Mouse (Mus musculus) intestine, postnatal 0 days (tissue): ENCODE data around the gene Cnot11. TPM values are rescaled to one million over a fixed set of nuclear protein-coding genes. Genes with fewer than 3 reads are reported as not detected.
A peak's percentile ranks its signal among the peaks of the same experiment; 100 is the strongest.

Source experiments
- ATAC-seq: fragments of 200-750 bp; cut with Nextera tagmentation; 2 replicates; pipeline ENCODE4 v1.8.0; 2017; ENCODE audit warnings: mild to moderate bottlenecking, moderate TSS enrichment, moderate library complexity
- H3K27ac ChIP-seq: fragments of 300-500 bp; sonication (generic); 2 replicates; pipeline ENCODE4 v1.5.1; 2014; ENCODE audit warnings: mild to moderate bottlenecking, low read depth, low read length, moderate library complexity
- H3K27me3 ChIP-seq: fragments of 300-500 bp; sonication (generic); replicated peaks from 2 replicates; pipeline ENCODE4 v1.6.1; 2014; ENCODE audit warnings: low read length, mixed read lengths; ENCODE audit not compliant: control insufficient read depth, insufficient read depth
- H3K36me3 ChIP-seq: fragments of 300-500 bp; sonication (generic); 2 replicates; pipeline ENCODE4 v1.6.1; 2014; ENCODE audit warnings: mild to moderate bottlenecking, moderate library complexity; ENCODE audit not compliant: control insufficient read depth, insufficient read depth
- H3K4me1 ChIP-seq: fragments of 300-500 bp; sonication (generic); replicated peaks from 2 replicates; pipeline ENCODE4 v1.6.1; 2014; ENCODE audit warnings: antibody characterized with exemption, low read length, mixed read lengths; ENCODE audit not compliant: control insufficient read depth, insufficient read depth
- H3K4me2 ChIP-seq: fragments of 300-500 bp; sonication (generic); replicated peaks from 2 replicates; pipeline ENCODE4 v1.6.1; 2014; ENCODE audit warnings: low read depth, mild to moderate bottlenecking, moderate library complexity
- H3K4me3 ChIP-seq: fragments of 300-500 bp; sonication (generic); 2 replicates; pipeline ENCODE4 v1.5.1; 2014; ENCODE audit warnings: low read depth, low read length
- H3K9ac ChIP-seq: fragments of 300-500 bp; sonication (generic); 2 replicates; pipeline ENCODE4 v1.6.1; 2014; ENCODE audit warnings: mild to moderate bottlenecking, low read depth, low read length
- H3K9me3 ChIP-seq: fragments of 300-500 bp; sonication (generic); 2 replicates; pipeline ENCODE4 v1.6.1; 2016; ENCODE audit warnings: mixed run types; ENCODE audit not compliant: control insufficient read depth
- CTCF ChIP-seq: sonication (generic); IDR thresholded peaks from 2 replicates; pipeline ENCODE4 v1.5.1; 2016; ENCODE audit warnings: low read depth, mild to moderate bottlenecking, control low read depth, antibody characterized with exemption, moderate library complexity
- WGBS: fragments of 180-500 bp; shearing (Covaris S2); extraction: QIAGEN DNeasy Blood & Tissue Kit; methylation state at CpG from one replicate; pipeline ENCODE4 v1.1.7; 2014; 5-methylcytosine and 5-hydroxymethylcytosine counted together
- polyA plus RNA-seq: library from polyadenylated mRNA; unstranded; fragments of >200 nt; fragmentation: Nextera tagmentation; extraction: Ambion mirVana; gene quantifications from 2 replicates; pipeline ENCODE4 v1.2.1, GENCODE M21; 2015

The Cnot11 gene
- polyA plus RNA-seq, 1 experiment from 2014 or later = 13.5 TPM

GRCm38 (mm10) chr1:39502817-39503633 is 31.8 kb upstream of the Cnot11 start:
- H3K27ac ChIP-seq = no peak overlapping the region
- no peak overlapping the region for H3K4me3 ChIP-seq
- H3K4me1 ChIP-seq = no peaks in the 10 kb centered on the region
- 78% methylated on average over 17 of the region's 17 CpGs for WGBS
- no peak overlapping the region for H3K9ac ChIP-seq
- H3K4me2 ChIP-seq = no peak overlapping the region
- TF ChIP-seq CTCF = no peak
- no peak for ATAC-seq
- H3K9me3 ChIP-seq = no peaks in the 10 kb centered on the region
- H3K36me3 ChIP-seq = no peaks in the 10 kb centered on the region
- no peaks in the 10 kb centered on the region for H3K27me3 ChIP-seq

GRCm38 (mm10) chr1:39504261-39504660 is 30.5 kb upstream of the Cnot11 start:
- peak; percentile 68 for TF ChIP-seq CTCF
- Histone ChIP-seq H3K27me3 (no peaks in the 10 kb centered on the region), H3K4me1 (no peaks in the 10 kb centered on the region), H3K27ac (no peak overlapping the region), H3K4me3 (no peak overlapping the region), H3K9me3 (no peaks in the 10 kb centered on the region), H3K4me2 (no peak overlapping the region), H3K9ac (no peak overlapping the region), H3K36me3 (no peaks in the 10 kb centered on the region)
- WGBS = 17% methylated on average over 1 of the region's 1 CpGs
- ATAC-seq = no peak

- TF ChIP-seq CTCF = no peak
- ATAC-seq = no peak
Measured at GRCm38 (mm10) chr1:39505600-39505999, 29.2 kb upstream of the Cnot11 start.

GRCm38 (mm10) chr1:39511775-39512174 is 23.0 kb upstream of the Cnot11 start:
- Histone ChIP-seq H3K27ac (no peak overlapping the region), H3K4me3 (no peak overlapping the region), H3K4me2 (no peak overlapping the region), H3K27me3 (no peaks in the 10 kb centered on the region), H3K4me1 (no peaks in the 10 kb centered on the region), H3K9me3 (no peaks in the 10 kb centered on the region), H3K9ac (no peak overlapping the region), H3K36me3 (no peaks in the 10 kb centered on the region)
- ATAC-seq = no peak
- 76% methylated on average over 8 of the region's 8 CpGs for WGBS
- no peak for TF ChIP-seq CTCF

More at GRCm38 (mm10) chr1:39505600-39505999, 29.2 kb upstream of the Cnot11 start:
- no peak overlapping the region for H3K9ac ChIP-seq
- no peak overlapping the region for H3K27ac ChIP-seq
- H3K4me1 ChIP-seq = no peaks in the 10 kb centered on the region
- 66% methylated on average over 9 of the region's 9 CpGs for WGBS
- no peak overlapping the region for H3K4me2 ChIP-seq
- no peaks in the 10 kb centered on the region for H3K27me3 ChIP-seq
- H3K36me3 ChIP-seq = no peaks in the 10 kb centered on the region
- H3K4me3 ChIP-seq = no peak overlapping the region
- no peaks in the 10 kb centered on the region for H3K9me3 ChIP-seq

- Histone ChIP-seq H3K4me3 (no peak overlapping the region), H3K9ac (no peak overlapping the region), H3K27me3 (no peaks in the 10 kb centered on the region), H3K27ac (no peak overlapping the region), H3K36me3 (no peaks in the 10 kb centered on the region), H3K9me3 (no peaks in the 10 kb centered on the region), H3K4me2 (no peak overlapping the region), H3K4me1 (no peaks in the 10 kb centered on the region)
- 68% methylated on average over 1 of the region's 1 CpGs for WGBS
- no peak for ATAC-seq
- no peak for TF ChIP-seq CTCF
Measured at GRCm38 (mm10) chr1:39512183-39512582, 22.6 kb upstream of the Cnot11 start.

GRCm38 (mm10) chr1:39515303-39515991 is 19.3 kb upstream of the Cnot11 start:
- H3K27ac ChIP-seq = no peak overlapping the region
- H3K27me3 ChIP-seq = no peaks in the 10 kb centered on the region
- no peak for TF ChIP-seq CTCF
- H3K4me2 ChIP-seq = peak overlapping the region; percentile 30; the same call in 1 of the 2 replicates
- no peaks in the 10 kb centered on the region for H3K4me1 ChIP-seq
- no peaks in the 10 kb centered on the region for H3K9me3 ChIP-seq
- H3K9ac ChIP-seq = no peak overlapping the region
- no peak overlapping the region for H3K4me3 ChIP-seq
- peak; percentile 74 for ATAC-seq
- WGBS = 60% methylated on average over 10 of the region's 10 CpGs
- H3K36me3 ChIP-seq = no peaks in the 10 kb centered on the region
